Mouse (Mus musculus) monocyte, adult 5-6 weeks (primary cell): Measurements from ENCODE around the gene Zfp867. TPM values are rescaled to one million over a fixed set of nuclear protein-coding genes. Genes with fewer than 3 reads are reported as not detected.

ENCODE experiments used
- ATAC-seq: fragments of 153-309, 156-312 bp; replicated peaks from 2 replicates; pipeline ENCODE4 v1.8.0; 2017; ENCODE audit warnings: mild to moderate bottlenecking; ENCODE audit not compliant: low TSS enrichment, insufficient number of reproducible peaks, severe bottlenecking, poor library complexity, low FRiP score
- total RNA-seq: library from RNA; stranded (forward); fragments of 200-1000, 200-491, 200-594 nt; gene quantifications from 3 replicates; pipeline ENCODE4 v1.2.3, GENCODE M21; 2017

The Zfp867 gene
- total RNA-seq: 1.5 to 5.2 TPM (median 1.7 TPM) in 3 replicates

- ATAC-seq: peak; percentile 91
Measured at GRCm38 (mm10) chr11:59472326-59472677, at the start of gene Zfp867. Gene Zfp867 (minus strand): TSS chr11:59472474.

- no peak for ATAC-seq
Measured at GRCm38 (mm10) chr11:59519741-59520495, 47.6 kb upstream of the Zfp867 start.

- peak; percentile 60; the same call in 1 of the 2 replicates for ATAC-seq
Measured at GRCm38 (mm10) chr11:59518226-59518625, 46.0 kb upstream of the Zfp867 start.

GRCm38 (mm10) chr11:59517441-59517840, 45.2 kb upstream of the Zfp867 start:
- ATAC-seq: no peak

GRCm38 (mm10) chr11:59514789-59515188, 42.5 kb upstream of the Zfp867 start:
- no peak for ATAC-seq

- ATAC-seq: no peak
Measured at GRCm38 (mm10) chr11:59514381-59514780, 42.1 kb upstream of the Zfp867 start.

GRCm38 (mm10) chr11:59513556-59513955, 41.3 kb upstream of the Zfp867 start:
- no peak for ATAC-seq

GRCm38 (mm10) chr11:59512733-59513132, 40.5 kb upstream of the Zfp867 start:
- ATAC-seq: no peak

- ATAC-seq: no peak
Measured at GRCm38 (mm10) chr11:59511558-59511957, 39.3 kb upstream of the Zfp867 start.

GRCm38 (mm10) chr11:59506713-59507074, 34.4 kb upstream of the Zfp867 start:
- ATAC-seq: no peak

- ATAC-seq: peak; percentile 69
Measured at GRCm38 (mm10) chr11:59505839-59506712, 33.8 kb upstream of the Zfp867 start.

- ATAC-seq: peak; percentile 36; the same call in 1 of the 2 replicates
Measured at GRCm38 (mm10) chr11:59505351-59505838, 33.1 kb upstream of the Zfp867 start.

- ATAC-seq: no peak
Measured at GRCm38 (mm10) chr11:59501978-59502700, 29.9 kb upstream of the Zfp867 start.

GRCm38 (mm10) chr11:59497747-59498146, 25.5 kb upstream of the Zfp867 start:
- ATAC-seq: no peak

GRCm38 (mm10) chr11:59496672-59497310, 24.5 kb upstream of the Zfp867 start:
- no peak for ATAC-seq

- ATAC-seq: no peak
Measured at GRCm38 (mm10) chr11:59486222-59486621, 13.9 kb upstream of the Zfp867 start.

GRCm38 (mm10) chr11:59485641-59486040, 13.4 kb upstream of the Zfp867 start:
- ATAC-seq: no peak

- no peak; the same call in 1 of the 2 replicates for ATAC-seq
Measured at GRCm38 (mm10) chr11:59483212-59483611, 10.9 kb upstream of the Zfp867 start.

- no peak for ATAC-seq
Measured at GRCm38 (mm10) chr11:59477240-59477639, 5.0 kb upstream of the Zfp867 start.
